Mouse (Mus musculus): Measurements from ENCODE around the gene Hs3st1.

- no peak for TF ChIP-seq CTCF (IDR thresholded peaks at IDR 0.05; ENCODE audit: low read depth)
- TF ChIP-seq EP300 (IDR thresholded peaks at IDR 0.05; ENCODE audit: low read depth) = no peak
These were observed 48.2 kb upstream of the Hs3st1 start for GRCm38 (mm10) chr5:39803457-39803856.
